8 mouse cellular contexts compared by ENCODE assay signal in genomic region chr15:79229058-79229821, GRCm38 (mm10). TPM values are rescaled to one million over a fixed set of nuclear protein-coding genes. Genes with fewer than 3 reads are reported as not detected.
DNase-seq lines count a peak whose midpoint lies in the region; ATAC-seq and TF ChIP-seq lines count a peak whose summit lies in the region.

Gene Pick1 (plus strand): TSS chr15:79229173.
Gene Gm49486 (plus strand): TSS chr15:79229391.

- peak within 1 kb of the TSS; percentile 67 for H3ac ChIP-seq in C2C12 (ENCODE audit: control insufficient read depth, insufficient read length, low read depth)

- H3K4me1 ChIP-seq in erythroblast, embryonic 14.5 days (ENCODE audit: control insufficient read depth), result peaks cover 22% of the 10 kb centered on the region
- H3K4me1 ChIP-seq in heart, embryonic 13.5 days, result peaks cover 15% of the 10 kb centered on the region
- peaks cover 18% of the 10 kb centered on the region for H3K4me1 ChIP-seq in liver, embryonic 12.5 days
- H3K4me1 ChIP-seq in stomach, embryonic 15.5 days, result 0 out of 2 replicates have a peak, but pooled peaks cover 7% of the 10 kb centered on the region

- H3K9me3 ChIP-seq in erythroblast, embryonic 14.5 days (ENCODE audit: control insufficient read depth, low read length), result no peaks in the 10 kb centered on the region
- H3K9me3 ChIP-seq in heart, embryonic 13.5 days, result no peaks in the 10 kb centered on the region
- no peaks in the 10 kb centered on the region for H3K9me3 ChIP-seq in liver, embryonic 12.5 days (replicated peaks)
- H3K9me3 ChIP-seq in stomach, embryonic 15.5 days, result no peaks in the 10 kb centered on the region

- peak; percentile 47 for ATAC-seq in heart, embryonic 13.5 days (ENCODE audit: extremely low read depth, insufficient number of reproducible peaks, low FRiP score, low TSS enrichment)
- peak; percentile 76 for ATAC-seq in liver, embryonic 12.5 days
- ATAC-seq in stomach, embryonic 15.5 days (ENCODE audit: insufficient read depth, low FRiP score, low read depth), result peak; percentile 76

- DNase-seq in brain, embryonic 14.5 days (ENCODE audit: low read depth), result peak; percentile 94
- DNase-seq in kidney, postnatal 10 days, result peak; percentile 93
- DNase-seq in natural killer cell, adult 2 months (ENCODE audit: low spot score in 2 of 2), result peak; percentile 83 to 88

- H3K4me3 ChIP-seq in C2C12 (ENCODE audit: insufficient read depth, poor library complexity, severe bottlenecking), result peak within 1 kb of the TSS; percentile 82
- H3K4me3 ChIP-seq in erythroblast, embryonic 14.5 days (replicated peaks), result peak within 1 kb of the TSS; percentile 77
- H3K4me3 ChIP-seq in heart, embryonic 13.5 days, result peak within 1 kb of the TSS; percentile 90
- peak within 1 kb of the TSS; percentile 83 for H3K4me3 ChIP-seq in liver, embryonic 12.5 days
- H3K4me3 ChIP-seq in stomach, embryonic 15.5 days (replicated peaks), result peak within 1 kb of the TSS; percentile 85

- H3K9ac ChIP-seq in heart, embryonic 13.5 days, result peak within 1 kb of the TSS; percentile 94
- H3K9ac ChIP-seq in liver, embryonic 12.5 days, result peak within 1 kb of the TSS; percentile 84
- H3K9ac ChIP-seq in stomach, embryonic 15.5 days, result peak within 1 kb of the TSS; percentile 92

- H3K36me3 ChIP-seq in C2C12 (ENCODE audit: control insufficient read depth, insufficient read depth), result no peaks in the 10 kb centered on the region
- H3K36me3 ChIP-seq in erythroblast, embryonic 14.5 days (ENCODE audit: control insufficient read depth), result peaks cover 16% of the 10 kb centered on the region
- H3K36me3 ChIP-seq in heart, embryonic 13.5 days, result peaks cover 28% of the 10 kb centered on the region
- H3K36me3 ChIP-seq in liver, embryonic 12.5 days, result peaks cover 18% of the 10 kb centered on the region
- 0 out of 2 replicates have a peak, but pooled peaks cover 3% of the 10 kb centered on the region for H3K36me3 ChIP-seq in stomach, embryonic 15.5 days

- H3K27me3 ChIP-seq in C2C12 (ENCODE audit: control insufficient read depth, insufficient read depth, insufficient read length), result no peaks in the 10 kb centered on the region
- H3K27me3 ChIP-seq in erythroblast, embryonic 14.5 days (ENCODE audit: control insufficient read depth), result peaks cover 2% of the 10 kb centered on the region; the same call in 1 of the 2 replicates
- peaks cover 4% of the 10 kb centered on the region; the same call in 1 of the 2 replicates for H3K27me3 ChIP-seq in heart, embryonic 13.5 days (replicated peaks)
- peaks cover 1% of the 10 kb centered on the region; the same call in 1 of the 2 replicates for H3K27me3 ChIP-seq in liver, embryonic 12.5 days (replicated peaks)
- no peaks in the 10 kb centered on the region for H3K27me3 ChIP-seq in stomach, embryonic 15.5 days (replicated peaks)

- no peak; the same call in 1 of the 2 replicates for TF ChIP-seq POLR2A in brain, embryonic 14.5 days (IDR thresholded peaks at IDR 0.05; ENCODE audit: borderline replicate concordance, extremely low read depth, insufficient read depth, insufficient read length, poor library complexity, severe bottlenecking)

- under 1% methylated on average over 51 of the region's 51 CpGs for WGBS in heart, embryonic 13.5 days
- 1% methylated on average over 51 of the region's 51 CpGs for WGBS in liver, embryonic 12.5 days (ENCODE audit: insufficient replicate concordance)
- WGBS in stomach, embryonic 15.5 days, result under 1% methylated on average over 51 of the region's 51 CpGs

- peak within 1 kb of the TSS; percentile 99 for H3K4me2 ChIP-seq in heart, embryonic 13.5 days
- peak within 1 kb of the TSS; percentile 98 for H3K4me2 ChIP-seq in liver, embryonic 12.5 days
- H3K4me2 ChIP-seq in stomach, embryonic 15.5 days, result peak within 1 kb of the TSS; percentile 99

- no peaks in the 10 kb centered on the region for H3K79me2 ChIP-seq in C2C12 (ENCODE audit: control insufficient read depth, insufficient read depth)

- TF ChIP-seq CTCF in C2C12 (IDR thresholded peaks at IDR 0.05; ENCODE audit: control insufficient read depth, insufficient read depth, insufficient read length), result no peak
- no peak for TF ChIP-seq CTCF in brain, embryonic 14.5 days (IDR thresholded peaks at IDR 0.05; ENCODE audit: borderline replicate concordance, extremely low read depth, insufficient read depth, insufficient read length)

- no peaks in the 10 kb centered on the region for H3K79me3 ChIP-seq in C2C12 (ENCODE audit: low read depth)

- peak within 1 kb of the TSS; percentile 96 for H3K27ac ChIP-seq in heart, embryonic 13.5 days (replicated peaks)
- H3K27ac ChIP-seq in liver, embryonic 12.5 days, result peak within 1 kb of the TSS; percentile 83
- peak within 1 kb of the TSS; percentile 99 for H3K27ac ChIP-seq in stomach, embryonic 15.5 days

TF ChIP-seq in C2C12, 6 proteins besides CTCF, POLR2A, EP300 and RAD21:
- TF ChIP-seq MYOG (IDR thresholded peaks at IDR 0.05; ENCODE audit: control insufficient read depth, extremely low read depth, insufficient read length) (no peak), MYOD1 (IDR thresholded peaks at IDR 0.05; ENCODE audit: control insufficient read depth, insufficient read length, low read depth) (no peak), MAX (IDR thresholded peaks at IDR 0.05) (peak; percentile 4), FOSL1 (IDR thresholded peaks at IDR 0.05; ENCODE audit: insufficient read depth, low read length, poor library complexity, severe bottlenecking) (no peak)

RNA-seq across cellular contexts. Expression of gene Pick1, which starts in this region (rescaled TPM):
- polyA plus RNA-seq in C2C12 (2012; fragmentation: generic; extraction: Trizol), result 15.3 TPM
- 102 and 109 TPM in 2 replicates for polyA plus RNA-seq in brain, embryonic 14.5 days (2012; rRNA removed)
- 0.76 and 0.91 TPM in 2 replicates for polyA plus RNA-seq in erythroblast, embryonic 14.5 days (2012)
- polyA plus RNA-seq in heart, embryonic 13.5 days (2015; fragmentation: Nextera tagmentation; extraction: Ambion mirVana), result 32.4 and 33.4 TPM in 2 replicates
- 16.1 and 17.1 TPM in 2 replicates for polyA plus RNA-seq in liver, embryonic 12.5 days (2016; fragmentation: Nextera tagmentation; extraction: Ambion mirVana)
- polyA plus RNA-seq in stomach, embryonic 15.5 days (2015; fragmentation: Nextera tagmentation; extraction: Ambion mirVana), result 47.6 and 51.4 TPM in 2 replicates

RNA-seq across cellular contexts. Expression of gene Gm49486, which starts in this region (rescaled TPM):
- 0.01 TPM for polyA plus RNA-seq in C2C12 (2012; fragmentation: generic; extraction: Trizol)
- 1.9 and 2.5 TPM in 2 replicates for polyA plus RNA-seq in brain, embryonic 14.5 days (2012; rRNA removed)
- not detected in 2 replicates for polyA plus RNA-seq in erythroblast, embryonic 14.5 days (2012)
- 0.35 and 0.78 TPM in 2 replicates for polyA plus RNA-seq in heart, embryonic 13.5 days (2015; fragmentation: Nextera tagmentation; extraction: Ambion mirVana)
- polyA plus RNA-seq in liver, embryonic 12.5 days (2016; fragmentation: Nextera tagmentation; extraction: Ambion mirVana), result 0.07 TPM in 1 of 2 replicates, not detected in the other
- 0.61 and 0.65 TPM in 2 replicates for polyA plus RNA-seq in stomach, embryonic 15.5 days (2015; fragmentation: Nextera tagmentation; extraction: Ambion mirVana)

Comparison
In these comparisons a context has a peak if more than half of its experiments do, and no peak if none do; other contexts are left out.
1. Peak in every context shown above with its lines: DNase-seq, ATAC-seq, H3K4me3 ChIP-seq and H3K27ac ChIP-seq.